Mouse (Mus musculus): ENCODE data around the gene Tagln3. TPM values are rescaled to one million over a fixed set of nuclear protein-coding genes. Genes with fewer than 3 reads are reported as not detected.

Gene Tagln3
- polyA plus RNA-seq, 1 experiment = 0.30 TPM

DNA sequence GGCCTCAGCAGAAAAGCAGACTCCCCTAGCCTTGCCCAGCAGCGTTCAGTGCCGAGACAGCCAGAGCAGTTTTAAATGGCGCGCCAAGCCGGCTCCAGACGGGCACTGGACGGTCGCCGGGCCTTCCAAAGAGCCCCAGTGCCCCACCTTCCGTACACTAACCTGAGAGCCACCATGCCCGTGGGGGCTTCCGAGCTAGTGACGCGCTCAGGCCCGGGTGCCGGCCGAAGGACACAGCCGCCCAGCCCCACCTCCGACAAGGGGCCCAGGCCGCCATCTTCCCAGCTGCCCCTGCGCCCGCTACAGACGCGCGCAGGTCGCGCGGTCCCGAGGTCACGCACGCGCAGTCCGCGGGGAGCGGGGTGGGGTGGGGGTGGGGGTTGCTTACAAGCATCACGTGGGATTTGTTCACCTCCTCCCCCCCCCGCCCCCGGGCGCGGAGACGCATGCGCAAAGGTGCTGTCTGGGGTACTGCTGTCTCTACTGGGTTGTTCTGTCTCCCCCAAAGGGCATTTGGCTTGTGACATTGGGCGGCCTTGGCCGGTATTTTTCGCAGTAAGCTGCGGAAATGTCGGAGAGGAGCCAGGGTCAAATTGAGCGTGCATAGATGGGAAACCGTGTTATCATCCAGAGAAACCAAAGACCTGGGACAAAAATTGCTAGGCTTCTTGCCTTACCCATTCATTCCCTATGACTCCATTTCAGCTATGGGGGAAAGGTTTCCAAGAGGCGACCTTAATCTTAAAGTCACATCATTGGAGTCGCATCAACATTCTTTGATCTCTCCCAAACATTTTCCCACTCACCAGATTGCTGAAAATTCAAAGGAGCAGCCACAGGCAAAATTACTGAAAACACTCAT, 18.4 kb upstream of the Tagln3 start, which contains the start of gene Abhd10:
Gene Abhd10 (minus strand): TSS at position 341 of the 862 bp plus-strand sequence.
- TF ChIP-seq POLR2A (IDR thresholded peaks at IDR 0.05; ENCODE audit: control insufficient read depth, low read depth, low read length) (peak; percentile 92), CTCF (IDR thresholded peaks at IDR 0.05; ENCODE audit: control insufficient read depth, insufficient read depth, insufficient replicate concordance, low read depth, low read length) (no peak)
- H3K27ac ChIP-seq (ENCODE audit: control insufficient read depth, insufficient read depth, low read depth, low read length) = peak within 1 kb of the TSS; percentile 97
- H3K27me3 ChIP-seq (ENCODE audit: control insufficient read depth, insufficient read depth, low read length) = no peaks in the 10 kb centered on the region
- peaks cover 2% of the 10 kb centered on the region; the same call in 1 of the 2 replicates for H3K4me1 ChIP-seq (ENCODE audit: control insufficient read depth, insufficient read depth, low read length)
- no peaks in the 10 kb centered on the region for H3K36me3 ChIP-seq (ENCODE audit: control insufficient read depth, insufficient read depth, low read length)
- peak within 1 kb of the TSS; percentile 99 for H3K4me3 ChIP-seq (ENCODE audit: control insufficient read depth, low read depth, low read length)

DNA sequence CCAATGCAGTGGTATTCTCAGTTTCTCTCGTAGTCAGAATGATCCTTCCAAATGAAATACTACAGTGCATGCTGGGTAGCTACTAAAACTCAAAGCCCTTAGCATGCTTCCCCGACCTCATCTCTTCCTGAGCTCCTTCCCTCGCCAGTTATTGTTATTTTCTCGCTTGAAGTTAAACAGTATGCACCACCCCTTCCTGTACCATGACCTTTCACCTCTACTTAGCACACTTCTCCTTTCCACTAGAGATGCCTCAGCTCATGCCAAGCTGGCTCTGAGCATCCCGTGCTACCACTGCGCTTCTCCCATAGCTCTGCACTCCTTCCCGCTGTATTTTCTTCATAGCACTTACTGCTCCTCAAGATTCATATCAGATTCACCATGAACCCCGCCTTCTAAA, 13.5 kb upstream of the Tagln3 start:
- Histone ChIP-seq H3K27me3 (ENCODE audit: control insufficient read depth, insufficient read depth, low read length) (no peaks in the 10 kb centered on the region), H3K4me3 (ENCODE audit: control insufficient read depth, low read depth, low read length) (no peak overlapping the region), H3K36me3 (ENCODE audit: control insufficient read depth, insufficient read depth, low read length) (peaks cover 1% of the 10 kb centered on the region; the same call in 1 of the 2 replicates), H3K27ac (ENCODE audit: control insufficient read depth, insufficient read depth, low read depth, low read length) (no peak overlapping the region), H3K4me1 (ENCODE audit: control insufficient read depth, insufficient read depth, low read length) (no peaks in the 10 kb centered on the region)
- TF ChIP-seq POLR2A (IDR thresholded peaks at IDR 0.05; ENCODE audit: control insufficient read depth, low read depth, low read length) (no peak), CTCF (IDR thresholded peaks at IDR 0.05; ENCODE audit: control insufficient read depth, insufficient read depth, insufficient replicate concordance, low read depth, low read length) (no peak)

GRCm38 (mm10) chr16:45736724-45737123, 12.3 kb upstream of the Tagln3 start:
- peaks cover 1% of the 10 kb centered on the region; the same call in 1 of the 2 replicates for H3K36me3 ChIP-seq (ENCODE audit: control insufficient read depth, insufficient read depth, low read length)
- H3K27me3 ChIP-seq (ENCODE audit: control insufficient read depth, insufficient read depth, low read length) = no peaks in the 10 kb centered on the region
- H3K4me1 ChIP-seq (ENCODE audit: control insufficient read depth, insufficient read depth, low read length) = no peaks in the 10 kb centered on the region
- TF ChIP-seq POLR2A (IDR thresholded peaks at IDR 0.05; ENCODE audit: control insufficient read depth, low read depth, low read length) (no peak), CTCF (IDR thresholded peaks at IDR 0.05; ENCODE audit: control insufficient read depth, insufficient read depth, insufficient replicate concordance, low read depth, low read length) (no peak)
- no peak overlapping the region for H3K27ac ChIP-seq (ENCODE audit: control insufficient read depth, insufficient read depth, low read depth, low read length)
- H3K4me3 ChIP-seq (ENCODE audit: control insufficient read depth, low read depth, low read length) = no peak overlapping the region

DNA sequence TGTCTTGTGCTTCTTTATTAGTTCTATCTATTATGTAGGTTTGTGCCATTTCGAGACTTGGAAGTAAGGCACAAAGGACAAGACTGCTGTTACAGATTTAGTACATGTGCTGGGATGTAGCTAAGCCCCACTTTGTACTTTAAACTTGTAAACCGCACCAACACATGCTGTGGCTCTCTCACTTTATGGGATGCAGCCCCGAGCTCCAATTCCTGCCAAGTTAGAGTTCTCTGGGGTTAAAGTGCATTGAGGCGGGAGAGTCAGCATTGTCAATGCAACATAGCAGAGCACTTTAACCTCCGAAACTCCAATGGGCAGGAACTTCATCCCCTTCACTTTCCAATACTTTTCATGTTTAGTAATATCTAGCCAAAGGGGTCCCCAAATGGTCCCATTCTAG, 4.8 kb upstream of the Tagln3 start:
- H3K36me3 ChIP-seq (ENCODE audit: control insufficient read depth, insufficient read depth, low read length) = no peaks in the 10 kb centered on the region; the same call in 1 of the 2 replicates
- peaks cover 7% of the 10 kb centered on the region for H3K4me1 ChIP-seq (ENCODE audit: control insufficient read depth, insufficient read depth, low read length)
- H3K27ac ChIP-seq (ENCODE audit: control insufficient read depth, insufficient read depth, low read depth, low read length) = no peak overlapping the region
- H3K27me3 ChIP-seq (ENCODE audit: control insufficient read depth, insufficient read depth, low read length) = no peaks in the 10 kb centered on the region; the same call in 1 of the 2 replicates
- TF ChIP-seq CTCF (IDR thresholded peaks at IDR 0.05; ENCODE audit: control insufficient read depth, insufficient read depth, insufficient replicate concordance, low read depth, low read length) (no peak), POLR2A (IDR thresholded peaks at IDR 0.05; ENCODE audit: control insufficient read depth, low read depth, low read length) (no peak)
- H3K4me3 ChIP-seq (ENCODE audit: control insufficient read depth, low read depth, low read length) = no peak overlapping the region

GRCm38 (mm10) chr16:45724742-45725102, 314 bp upstream of the Tagln3 start:
- TF ChIP-seq POLR2A (IDR thresholded peaks at IDR 0.05; ENCODE audit: control insufficient read depth, low read depth, low read length) = no peak
- no peak for TF ChIP-seq CTCF (IDR thresholded peaks at IDR 0.05; ENCODE audit: control insufficient read depth, insufficient read depth, insufficient replicate concordance, low read depth, low read length)
- no peaks in the 10 kb centered on the region; the same call in 1 of the 2 replicates for H3K27me3 ChIP-seq (ENCODE audit: control insufficient read depth, insufficient read depth, low read length)
- no peak overlapping the region for H3K27ac ChIP-seq (ENCODE audit: control insufficient read depth, insufficient read depth, low read depth, low read length)
- peaks cover 7% of the 10 kb centered on the region for H3K4me1 ChIP-seq (ENCODE audit: control insufficient read depth, insufficient read depth, low read length)
- H3K36me3 ChIP-seq (ENCODE audit: control insufficient read depth, insufficient read depth, low read length) = no peaks in the 10 kb centered on the region
- H3K4me3 ChIP-seq (ENCODE audit: control insufficient read depth, low read depth, low read length) = peak overlapping the region; percentile 21

DNA sequence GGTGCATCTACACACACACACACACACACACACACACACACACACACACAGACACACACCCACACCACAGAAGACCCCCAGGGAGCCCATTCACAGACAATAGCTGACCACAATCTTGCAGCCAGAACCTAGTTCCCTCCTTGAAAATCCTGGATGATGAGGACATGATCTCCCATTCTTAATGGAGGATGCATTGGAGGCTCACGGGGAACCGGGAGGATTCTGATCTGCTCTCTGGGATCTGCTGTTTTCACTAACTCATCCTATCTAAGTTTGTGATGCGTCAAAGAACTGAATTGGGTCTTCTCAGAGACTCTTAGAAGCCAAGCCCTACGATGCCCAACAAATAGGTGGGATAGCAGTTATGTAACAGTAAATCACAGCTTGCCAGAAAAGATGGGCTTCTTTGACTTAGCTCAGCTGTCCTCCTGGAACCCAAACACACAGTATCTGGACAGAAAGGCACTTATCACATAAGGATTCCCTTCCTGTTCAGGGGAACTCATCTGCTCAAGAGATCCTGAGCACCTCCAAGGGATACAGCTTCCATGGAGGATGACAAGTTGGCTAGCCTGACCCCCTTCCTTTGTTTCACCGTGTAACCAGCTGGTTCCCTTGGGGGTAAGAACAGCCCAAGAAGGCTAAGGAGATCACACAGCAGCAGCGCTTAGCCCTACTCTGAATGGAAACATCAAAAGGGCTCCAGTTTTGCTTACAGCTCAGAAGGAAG, 1.1 kb downstream of the Tagln3 start:
- no peak overlapping the region for H3K27ac ChIP-seq (ENCODE audit: control insufficient read depth, insufficient read depth, low read depth, low read length)
- peaks cover 7% of the 10 kb centered on the region for H3K4me1 ChIP-seq (ENCODE audit: control insufficient read depth, insufficient read depth, low read length)

GRCm38 (mm10) chr16:45722460-45722951, 1.9 kb downstream of the Tagln3 start:
- Histone ChIP-seq H3K36me3 (ENCODE audit: control insufficient read depth, insufficient read depth, low read length) (no peaks in the 10 kb centered on the region), H3K27ac (ENCODE audit: control insufficient read depth, insufficient read depth, low read depth, low read length) (no peak overlapping the region), H3K4me1 (ENCODE audit: control insufficient read depth, insufficient read depth, low read length) (peaks cover 7% of the 10 kb centered on the region), H3K4me3 (ENCODE audit: control insufficient read depth, low read depth, low read length) (no peak overlapping the region), H3K27me3 (ENCODE audit: control insufficient read depth, insufficient read depth, low read length) (no peaks in the 10 kb centered on the region; the same call in 1 of the 2 replicates)
- TF ChIP-seq CTCF (IDR thresholded peaks at IDR 0.05; ENCODE audit: control insufficient read depth, insufficient read depth, insufficient replicate concordance, low read depth, low read length) (no peak), POLR2A (IDR thresholded peaks at IDR 0.05; ENCODE audit: control insufficient read depth, low read depth, low read length) (no peak)

More for the DNA sequence above, 1.1 kb downstream of the Tagln3 start:
- Histone ChIP-seq H3K4me3 (ENCODE audit: control insufficient read depth, low read depth, low read length) (no peak overlapping the region), H3K27me3 (ENCODE audit: control insufficient read depth, insufficient read depth, low read length) (no peaks in the 10 kb centered on the region; the same call in 1 of the 2 replicates), H3K36me3 (ENCODE audit: control insufficient read depth, insufficient read depth, low read length) (no peaks in the 10 kb centered on the region)
- TF ChIP-seq POLR2A (IDR thresholded peaks at IDR 0.05; ENCODE audit: control insufficient read depth, low read depth, low read length) (no peak), CTCF (IDR thresholded peaks at IDR 0.05; ENCODE audit: control insufficient read depth, insufficient read depth, insufficient replicate concordance, low read depth, low read length) (no peak)
